8 mouse cellular contexts compared by ENCODE assay signal in genomic region chr4:140647711-140648421, GRCm38 (mm10). TPM values are rescaled to one million over a fixed set of nuclear protein-coding genes. Genes with fewer than 3 reads are reported as not detected.
DNase-seq lines count a peak whose midpoint lies in the region; ATAC-seq lines count a peak whose summit lies in the region.

No protein-coding gene starts in this region.

- peak overlapping the region; percentile 32 for H3K4me3 ChIP-seq in erythroblast, embryonic 14.5 days (replicated peaks)
- peak overlapping the region; percentile 75 for H3K4me3 ChIP-seq in embryonic facial prominence, embryonic 11.5 days (ENCODE audit: low read depth, low read length)
- peak overlapping the region; percentile 78 for H3K4me3 ChIP-seq in hindbrain, embryonic 12.5 days

- DNase-seq in MN1 (ENCODE audit: low spot score): peak; percentile 64
- peak; percentile 51 for DNase-seq in embryonic facial prominence, embryonic 11.5 days (ENCODE audit: low spot score)
- DNase-seq in lung, postnatal 4 days: peak; percentile 36 to 53
- DNase-seq in urinary bladder, postnatal 14 days (ENCODE audit: low spot score): no peak
- no peak for DNase-seq in thymus, postnatal 14 days

- WGBS in embryonic facial prominence, embryonic 11.5 days: 4% methylated on average over 12 of the region's 12 CpGs
- WGBS in hindbrain, embryonic 12.5 days: 4% methylated on average over 12 of the region's 12 CpGs

- H3K4me2 ChIP-seq in embryonic facial prominence, embryonic 11.5 days (ENCODE audit: low read depth, low read length): peak overlapping the region; percentile 75
- peak overlapping the region; percentile 69 for H3K4me2 ChIP-seq in hindbrain, embryonic 12.5 days (replicated peaks)

- peak overlapping the region; percentile 97 for H3K9ac ChIP-seq in embryonic facial prominence, embryonic 11.5 days (replicated peaks; ENCODE audit: low read length)
- peak overlapping the region; percentile 92 for H3K9ac ChIP-seq in hindbrain, embryonic 12.5 days

- H3K27me3 ChIP-seq in erythroblast, embryonic 14.5 days (ENCODE audit: control insufficient read depth): peaks cover 38% of the 10 kb centered on the region
- H3K27me3 ChIP-seq in embryonic facial prominence, embryonic 11.5 days (ENCODE audit: control insufficient read depth, insufficient read depth, low read length): no peaks in the 10 kb centered on the region
- H3K27me3 ChIP-seq in hindbrain, embryonic 12.5 days: no peaks in the 10 kb centered on the region

- no peaks in the 10 kb centered on the region for H3K4me1 ChIP-seq in erythroblast, embryonic 14.5 days (ENCODE audit: control insufficient read depth)
- peaks cover 10% of the 10 kb centered on the region for H3K4me1 ChIP-seq in embryonic facial prominence, embryonic 11.5 days (ENCODE audit: control insufficient read depth, insufficient read depth, low read length)
- peaks cover 52% of the 10 kb centered on the region for H3K4me1 ChIP-seq in hindbrain, embryonic 12.5 days

- H3K27ac ChIP-seq in embryonic facial prominence, embryonic 11.5 days (replicated peaks; ENCODE audit: low read depth, low read length): peak overlapping the region; percentile 80
- peak overlapping the region; percentile 96 for H3K27ac ChIP-seq in hindbrain, embryonic 12.5 days

- H3K9me3 ChIP-seq in erythroblast, embryonic 14.5 days (ENCODE audit: control insufficient read depth, low read length): no peaks in the 10 kb centered on the region
- H3K9me3 ChIP-seq in embryonic facial prominence, embryonic 11.5 days (replicated peaks; ENCODE audit: control insufficient read depth, low read length): no peaks in the 10 kb centered on the region
- no peaks in the 10 kb centered on the region for H3K9me3 ChIP-seq in hindbrain, embryonic 12.5 days (replicated peaks)

- no peaks in the 10 kb centered on the region for H3K36me3 ChIP-seq in erythroblast, embryonic 14.5 days (ENCODE audit: control insufficient read depth)
- H3K36me3 ChIP-seq in embryonic facial prominence, embryonic 11.5 days (replicated peaks; ENCODE audit: control insufficient read depth, insufficient read depth, low read depth, low read length): no peaks in the 10 kb centered on the region
- no peaks in the 10 kb centered on the region; the same call in none of the 2 replicates for H3K36me3 ChIP-seq in hindbrain, embryonic 12.5 days

- no peak for ATAC-seq in erythroblast, adult 5-6 weeks (replicated peaks; ENCODE audit: low FRiP score, poor library complexity, severe bottlenecking)
- peak; percentile 47 for ATAC-seq in embryonic facial prominence, embryonic 11.5 days (replicated peaks; ENCODE audit: insufficient number of reproducible peaks, low FRiP score, low TSS enrichment, low read depth)
- ATAC-seq in hindbrain, embryonic 12.5 days (ENCODE audit: low FRiP score): peak; percentile 68

RNA-seq across cellular contexts. Expression of gene Arhgef10l, which starts 17.9 kb away (rescaled TPM):
- polyA plus RNA-seq in erythroblast, embryonic 14.5 days (2012): 0.12 TPM in 1 of 2 replicates, not detected in the other
- total RNA-seq in erythroblast, adult 5-6 weeks (2015; ENCODE audit: low replicate concordance): 1.5 and 7.3 TPM in 2 replicates
- total RNA-seq in erythroblast, adult 5-6 weeks (2017; ENCODE audit: low replicate concordance): 2.6 and 4.5 TPM in 2 replicates
- 8.7 and 10.5 TPM in 2 replicates for polyA plus RNA-seq in embryonic facial prominence, embryonic 11.5 days (2014; fragmentation: Nextera tagmentation; extraction: Ambion mirVana)
- 31.2 and 31.7 TPM in 2 replicates for polyA plus RNA-seq in hindbrain, embryonic 12.5 days (2016; fragmentation: Nextera tagmentation; extraction: Ambion mirVana)

RNA-seq across cellular contexts. Expression of gene Rcc2, which starts 52.5 kb away (rescaled TPM):
- polyA plus RNA-seq in erythroblast, embryonic 14.5 days (2012): 31.0 and 36.3 TPM in 2 replicates
- total RNA-seq in erythroblast, adult 5-6 weeks (2015; ENCODE audit: low replicate concordance): 10.6 and 17.8 TPM in 2 replicates
- 21.0 and 24.1 TPM in 2 replicates for total RNA-seq in erythroblast, adult 5-6 weeks (2017; ENCODE audit: low replicate concordance)
- 69.8 and 87.5 TPM in 2 replicates for polyA plus RNA-seq in embryonic facial prominence, embryonic 11.5 days (2014; fragmentation: Nextera tagmentation; extraction: Ambion mirVana)
- polyA plus RNA-seq in hindbrain, embryonic 12.5 days (2016; fragmentation: Nextera tagmentation; extraction: Ambion mirVana): 94.4 and 97.8 TPM in 2 replicates

Comparison
In these comparisons a context has a peak if more than half of its experiments do, and no peak if none do; other contexts are left out.
1. DNase-seq: peak in MN1 (single experiment), embryonic facial prominence, embryonic 11.5 days (single experiment) and lung, postnatal 4 days (2 of 2); none in urinary bladder, postnatal 14 days (single experiment) and thymus, postnatal 14 days (single experiment).
2. Peak in every context shown above with its lines, with median percentiles within 50 percentile points of each other: H3K4me3 ChIP-seq.